Mouse (Mus musculus) myocyte (in vitro differentiated cells): ENCODE measurements around the gene Nos1. TPM values are rescaled to one million over a fixed set of nuclear protein-coding genes. Genes with fewer than 3 reads are reported as not detected.

Experiments used
- H3K27me3 ChIP-seq: one replicate; pipeline ENCODE4 v1.6.1; 2011; ENCODE audit not compliant: control insufficient read depth, insufficient read depth, insufficient read length
- H3K36me3 ChIP-seq: one replicate; pipeline ENCODE4 v1.6.1; 2011; ENCODE audit not compliant: control insufficient read depth, insufficient read depth
- H3K4me2 ChIP-seq: one replicate; pipeline ENCODE4 v1.6.1; 2011; ENCODE audit warnings: low read depth, control low read depth
- H3K4me3 ChIP-seq: one replicate; pipeline ENCODE4 v1.5.1; 2011; ENCODE audit warnings: mild to moderate bottlenecking, control low read depth, moderate library complexity
- H3K79me2 ChIP-seq: one replicate; pipeline ENCODE4 v1.6.1; 2011; ENCODE audit not compliant: control insufficient read depth, insufficient read depth
- H3ac ChIP-seq: one replicate; pipeline ENCODE4 v1.6.1; 2011; ENCODE audit not compliant: control insufficient read depth, insufficient read length
- CEBPB ChIP-seq: IDR thresholded peaks from 2 replicates; pipeline ENCODE4 v1.6.1; 2011; ENCODE audit warnings: mild to moderate bottlenecking, moderate library complexity; ENCODE audit not compliant: poor library complexity, insufficient read depth, severe bottlenecking
- E2F4 ChIP-seq: IDR thresholded peaks from one replicate; pipeline ENCODE4 v1.6.1; 2011; ENCODE audit warnings: mild to moderate bottlenecking, control low read depth, moderate library complexity; ENCODE audit not compliant: insufficient read depth
- MAX ChIP-seq: IDR thresholded peaks from one replicate; pipeline ENCODE4 v1.6.1; 2011; ENCODE audit warnings: low read depth, mild to moderate bottlenecking, control low read depth
- MYOD1 ChIP-seq, 3 experiments: IDR thresholded peaks; one replicate each; pipeline ENCODE4 v1.6.1; 2011; ENCODE audit warnings: control low read depth in 2 of 3, low read depth in 2 of 3, mild to moderate bottlenecking in 2 of 3, moderate library complexity in 1 of 3; ENCODE audit not compliant: insufficient read length in 2 of 3, control insufficient read depth in 1 of 3
- MYOG ChIP-seq, 3 experiments: IDR thresholded peaks; one replicate each; pipeline ENCODE4 v1.6.1; 2011; ENCODE audit warnings: control low read depth in 2 of 3, low read depth in 2 of 3, mild to moderate bottlenecking in 2 of 3; ENCODE audit not compliant: insufficient read length in 2 of 3, control insufficient read depth in 1 of 3, insufficient read depth in 1 of 3
- POLR2A ChIP-seq: IDR thresholded peaks from one replicate; pipeline ENCODE4 v1.6.1; 2011; ENCODE audit warnings: low read depth, mild to moderate bottlenecking, control low read depth, moderate library complexity; ENCODE audit not compliant: insufficient read length
- POLR2AphosphoS2 ChIP-seq: IDR thresholded peaks from one replicate; pipeline ENCODE4 v1.6.1; 2011; ENCODE audit warnings: low read depth, control low read depth; ENCODE audit not compliant: insufficient read length
- REST ChIP-seq: IDR thresholded peaks from one replicate; pipeline ENCODE4 v1.6.1; 2011; ENCODE audit warnings: mild to moderate bottlenecking, control low read depth, moderate library complexity; ENCODE audit not compliant: insufficient read depth, insufficient read length
- SRF ChIP-seq: IDR thresholded peaks from one replicate; pipeline ENCODE4 v1.6.1; 2011; ENCODE audit warnings: low read depth; ENCODE audit not compliant: control insufficient read depth, insufficient read length
- TCF12 ChIP-seq: IDR thresholded peaks from one replicate; pipeline ENCODE4 v1.6.1; 2011; ENCODE audit warnings: mild to moderate bottlenecking, control low read depth; ENCODE audit not compliant: poor library complexity, insufficient read depth, severe bottlenecking
- TCF3 ChIP-seq: IDR thresholded peaks from one replicate; pipeline ENCODE4 v1.6.1; 2011; ENCODE audit warnings: low read depth, control low read depth; ENCODE audit not compliant: insufficient read length
- USF1 ChIP-seq: IDR thresholded peaks from one replicate; pipeline ENCODE4 v1.6.1; 2011; ENCODE audit warnings: low read depth, mild to moderate bottlenecking, control low read depth, moderate library complexity
- polyA plus RNA-seq: library from polyadenylated mRNA; unstranded; fragments of >200 nt; fragmentation: generic; extraction: Trizol; gene quantifications from one replicate; pipeline ENCODE4 v1.2.1, GENCODE M21; 2012; ENCODE audit warnings: missing spikeins

The Nos1 gene
- polyA plus RNA-seq, 1 experiment: 0.30 TPM

DNA sequence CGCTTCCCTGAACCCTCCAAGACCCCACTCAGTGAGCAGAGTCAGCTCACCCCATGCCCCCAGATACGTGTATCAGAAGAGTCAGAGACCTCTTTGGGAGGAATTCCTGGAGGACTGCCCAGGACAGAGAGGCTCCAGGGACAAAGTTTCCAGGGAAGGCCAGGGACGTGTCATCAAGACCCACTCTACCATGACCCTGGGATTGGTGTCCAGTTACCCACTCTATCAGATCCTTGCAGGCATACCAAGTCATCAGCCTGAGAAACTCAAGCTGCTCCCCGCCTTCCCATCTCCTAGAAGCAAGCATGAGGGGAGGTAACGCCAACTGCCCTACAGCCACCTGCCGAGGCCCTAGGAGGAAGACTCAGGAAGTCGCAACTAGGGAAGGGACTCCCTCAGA is 39.6 kb downstream of the Nos1 start:
- Histone ChIP-seq H3K27me3 (no peaks in the 10 kb centered on the region), H3K4me2 (no peak overlapping the region), H3K4me3 (no peak overlapping the region), H3K79me2 (no peaks in the 10 kb centered on the region), H3ac (no peak overlapping the region), H3K36me3 (no peaks in the 10 kb centered on the region)
- TF ChIP-seq CEBPB: no peak
- no peak for TF ChIP-seq SRF
- no peak for TF ChIP-seq TCF3
- TF ChIP-seq TCF12: no peak
- no peak for TF ChIP-seq E2F4

DNA sequence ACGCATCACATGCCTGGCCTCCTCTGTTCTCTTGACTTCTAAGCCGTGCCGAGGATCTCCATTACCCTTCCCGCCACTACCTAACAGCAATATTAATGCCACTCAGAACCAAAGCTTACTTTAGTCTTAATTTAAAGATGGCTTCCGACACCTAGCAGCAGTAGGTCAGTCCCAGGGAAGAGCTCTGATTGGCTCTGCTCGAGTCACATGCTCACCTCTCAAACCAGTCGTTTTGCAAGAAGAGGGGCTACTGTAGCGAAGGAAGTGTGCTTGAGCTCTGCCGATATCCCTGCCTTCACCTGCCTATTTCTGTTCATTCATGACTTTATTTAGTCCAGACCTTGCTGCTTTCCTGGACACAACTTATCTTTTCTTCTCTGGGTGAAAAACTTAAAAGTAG is 43.0 kb downstream of the Nos1 start:
- no peak overlapping the region for H3K4me3 ChIP-seq
- no peaks in the 10 kb centered on the region for H3K36me3 ChIP-seq
- H3K79me2 ChIP-seq: no peaks in the 10 kb centered on the region
- TF ChIP-seq POLR2AphosphoS2: no peak
- TF ChIP-seq CEBPB: no peak
- no peak for TF ChIP-seq E2F4
- no peak for TF ChIP-seq MYOD1 (IDR thresholded peaks at IDR 0.05; ENCODE audit: control insufficient read depth in 1 of 3, insufficient read length in 2 of 3, low read depth in 2 of 3)
- no peak for TF ChIP-seq REST
- TF ChIP-seq MYOG (IDR thresholded peaks at IDR 0.05; ENCODE audit: control insufficient read depth in 1 of 3, insufficient read depth in 1 of 3, insufficient read length in 2 of 3, low read depth in 2 of 3): no peak
- no peak for TF ChIP-seq POLR2A
- TF ChIP-seq TCF3: no peak
- TF ChIP-seq MAX: no peak
- TF ChIP-seq TCF12: no peak
- TF ChIP-seq USF1: no peak
- TF ChIP-seq SRF: no peak
- no peak overlapping the region for H3K4me2 ChIP-seq
- H3ac ChIP-seq: no peak overlapping the region
- no peaks in the 10 kb centered on the region for H3K27me3 ChIP-seq

DNA sequence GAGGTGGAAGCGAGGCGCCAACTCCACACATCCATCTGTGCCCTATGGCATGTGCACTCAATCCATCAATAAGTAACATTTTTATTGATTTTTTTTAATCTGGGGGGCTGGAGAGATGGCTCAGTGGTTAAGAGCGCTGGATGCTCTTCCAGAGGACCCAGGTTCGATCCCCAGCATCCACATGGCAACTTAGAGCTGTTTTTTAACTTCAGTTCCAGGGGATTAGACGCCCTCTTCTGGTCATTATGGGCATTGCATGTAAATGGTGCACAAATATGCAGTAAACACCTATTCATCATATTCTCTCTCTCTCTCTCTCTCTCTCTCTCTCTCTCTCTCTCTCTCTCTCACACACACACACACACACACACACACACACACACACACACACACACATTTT is 43.7 kb downstream of the Nos1 start:
- H3K79me2 ChIP-seq: no peaks in the 10 kb centered on the region
- no peak for TF ChIP-seq MYOD1 (IDR thresholded peaks at IDR 0.05; ENCODE audit: control insufficient read depth in 1 of 3, insufficient read length in 2 of 3, low read depth in 2 of 3)
- TF ChIP-seq SRF: no peak
- no peak for TF ChIP-seq USF1
- no peak for TF ChIP-seq TCF12
- no peak for TF ChIP-seq E2F4
- no peak for TF ChIP-seq REST
- TF ChIP-seq MAX: no peak
- no peak for TF ChIP-seq POLR2AphosphoS2
- no peak for TF ChIP-seq POLR2A
- TF ChIP-seq TCF3: no peak
- no peak for TF ChIP-seq CEBPB
- TF ChIP-seq MYOG (IDR thresholded peaks at IDR 0.05; ENCODE audit: control insufficient read depth in 1 of 3, insufficient read depth in 1 of 3, insufficient read length in 2 of 3, low read depth in 2 of 3): no peak
- no peaks in the 10 kb centered on the region for H3K36me3 ChIP-seq
- no peak overlapping the region for H3K4me3 ChIP-seq
- H3K4me2 ChIP-seq: no peak overlapping the region
- no peaks in the 10 kb centered on the region for H3K27me3 ChIP-seq
- no peak overlapping the region for H3ac ChIP-seq

DNA sequence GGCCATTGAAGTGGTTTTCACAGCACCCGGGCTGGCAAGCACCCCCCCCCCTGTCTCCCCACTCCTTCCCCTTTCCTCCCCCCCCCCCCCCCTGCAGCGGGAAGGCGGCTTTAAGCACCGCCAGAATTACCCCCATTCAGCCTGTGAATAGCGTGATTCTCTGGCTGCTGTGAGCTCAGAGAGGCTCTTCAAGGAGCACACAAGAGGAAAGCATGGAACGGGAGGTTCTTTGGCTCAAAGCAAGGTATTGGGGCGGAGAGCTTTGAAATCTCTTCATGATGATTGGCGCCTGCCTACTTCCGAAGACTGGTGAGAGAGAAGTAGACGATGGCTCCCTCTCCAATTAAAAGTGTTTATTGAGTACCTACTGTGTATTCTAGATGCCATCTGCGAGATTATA is 44.5 kb downstream of the Nos1 start:
- no peak overlapping the region for H3K4me3 ChIP-seq
- no peak overlapping the region for H3ac ChIP-seq
- no peaks in the 10 kb centered on the region for H3K36me3 ChIP-seq
- no peaks in the 10 kb centered on the region for H3K79me2 ChIP-seq
- H3K4me2 ChIP-seq: no peak overlapping the region
- no peaks in the 10 kb centered on the region for H3K27me3 ChIP-seq
- TF ChIP-seq CEBPB: no peak
- no peak for TF ChIP-seq SRF
- TF ChIP-seq REST: no peak
- TF ChIP-seq POLR2AphosphoS2: no peak
- TF ChIP-seq TCF3: no peak
- no peak for TF ChIP-seq E2F4
- no peak for TF ChIP-seq POLR2A
- no peak for TF ChIP-seq MYOD1 (IDR thresholded peaks at IDR 0.05; ENCODE audit: control insufficient read depth in 1 of 3, insufficient read length in 2 of 3, low read depth in 2 of 3)
- no peak for TF ChIP-seq USF1
- no peak for TF ChIP-seq TCF12
- no peak for TF ChIP-seq MYOG (IDR thresholded peaks at IDR 0.05; ENCODE audit: control insufficient read depth in 1 of 3, insufficient read depth in 1 of 3, insufficient read length in 2 of 3, low read depth in 2 of 3)
- no peak for TF ChIP-seq MAX

DNA sequence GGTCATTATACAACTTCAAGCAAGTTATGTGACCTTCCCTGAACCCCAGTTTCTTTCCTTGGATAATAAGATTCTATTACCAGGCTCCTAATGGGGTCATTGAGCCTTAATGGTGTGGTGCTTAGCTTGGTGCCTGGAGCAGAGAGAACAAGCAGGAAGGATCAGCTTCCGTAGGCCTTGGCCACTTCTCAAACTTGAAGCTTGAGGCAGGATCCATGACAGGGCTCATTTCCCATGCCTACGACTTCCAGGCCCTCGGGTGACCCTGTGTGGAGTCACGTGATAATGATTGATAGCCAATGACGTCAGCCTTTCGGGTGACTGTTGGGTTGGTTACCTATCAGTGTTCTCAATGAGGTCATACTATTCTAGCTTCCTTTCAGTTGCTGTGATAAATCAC is 46.5 kb downstream of the Nos1 start:
- Histone ChIP-seq H3K79me2 (no peaks in the 10 kb centered on the region), H3K4me2 (no peak overlapping the region), H3ac (no peak overlapping the region), H3K4me3 (no peak overlapping the region), H3K36me3 (no peaks in the 10 kb centered on the region), H3K27me3 (no peaks in the 10 kb centered on the region)
- TF ChIP-seq MAX (no peak), REST (no peak), E2F4 (no peak), CEBPB (no peak), SRF (no peak), POLR2A (no peak), TCF12 (no peak), USF1 (no peak), POLR2AphosphoS2 (no peak)
